Mouse (Mus musculus) ES-Bruce4 (cell line): ENCODE results near the gene Mphosph10.

Experiments
- CTCF ChIP-seq: IDR thresholded peaks from one replicate; pipeline ENCODE4 v1.8.1; 2011; ENCODE audit warnings: low read depth, low read length
- EP300 ChIP-seq: IDR thresholded peaks from 2 replicates; pipeline ENCODE4 v1.6.1; 2011; ENCODE audit warnings: low read depth, low read length; ENCODE audit not compliant: insufficient read depth
- POLR2A ChIP-seq: IDR thresholded peaks from one replicate; pipeline ENCODE4 v1.8.1; 2011; ENCODE audit warnings: low read length; ENCODE audit not compliant: insufficient read depth

DNA sequence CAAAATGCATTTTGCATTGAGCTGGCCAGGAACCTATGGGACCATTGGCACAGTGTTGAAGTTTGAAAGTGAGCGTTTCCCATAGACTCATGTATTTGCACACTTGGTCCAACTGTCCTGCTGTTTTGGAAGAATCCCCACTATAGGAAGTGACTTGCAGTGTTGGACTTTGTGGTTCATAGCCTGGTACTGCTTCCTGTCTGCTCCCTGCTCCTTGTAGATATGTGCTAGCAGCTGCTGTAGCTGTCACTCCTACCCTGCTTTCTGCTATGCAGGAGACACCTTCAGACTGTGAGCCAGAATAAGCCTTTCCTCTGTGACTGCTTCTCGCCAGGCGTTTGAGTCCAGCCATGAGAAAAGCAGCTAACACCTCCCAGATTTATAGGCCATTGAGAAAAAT, 60.8 kb downstream of the Mphosph10 start:
- TF ChIP-seq EP300 (no peak), POLR2A (no peak), CTCF (no peak)
